Mouse (Mus musculus): Measurements from ENCODE around the gene 9530003J23Rik.

GRCm38 (mm10) chr10:117202981-117203557 lies 35.4 kb downstream of the 9530003J23Rik start:
- TF ChIP-seq CTCF (IDR thresholded peaks at IDR 0.05; ENCODE audit: low read depth, low read length) (no peak), POLR2A (IDR thresholded peaks at IDR 0.05; ENCODE audit: insufficient read depth, low read length) (no peak)
